Mouse (Mus musculus) limb, embryonic 15.5 days (tissue): ENCODE measurements around the gene Tmem132a. TPM values are rescaled to one million over a fixed set of nuclear protein-coding genes. Genes with fewer than 3 reads are reported as not detected.

Source experiments
- polyA plus RNA-seq: library from polyadenylated mRNA; unstranded; fragments of >200 nt; fragmentation: Nextera tagmentation; extraction: Ambion mirVana; gene quantifications from 2 replicates; pipeline ENCODE4 v1.2.1, GENCODE M21; 2015

The Tmem132a gene
- polyA plus RNA-seq, 1 experiment from 2014 or later: 67.4 TPM

Other genes starting within 250 kb of the Tmem132a start
- 2.8 and 3.1 TPM in 2 replicates for gene Vwce, start 235.7 kb downstream of the Tmem132a start, polyA plus RNA-seq
- not detected in 2 replicates for gene Pga5, start 191.9 kb downstream of the Tmem132a start, polyA plus RNA-seq
- gene Vps37c, start 181.2 kb downstream of the Tmem132a start, polyA plus RNA-seq: 46.0 and 48.6 TPM in 2 replicates
- 0.67 and 1.0 TPM in 2 replicates for gene Cd5, start 130.9 kb downstream of the Tmem132a start, polyA plus RNA-seq
- not detected in 2 replicates for gene Cd6, start 39.9 kb downstream of the Tmem132a start, polyA plus RNA-seq
- gene Slc15a3, start 30.2 kb downstream of the Tmem132a start, polyA plus RNA-seq: 5.0 and 5.1 TPM in 2 replicates
- 138 and 163 TPM in 2 replicates for gene Tmem109, start 12.1 kb upstream of the Tmem132a start, polyA plus RNA-seq
- 35.7 and 40.6 TPM in 2 replicates for gene Prpf19, start 25.3 kb upstream of the Tmem132a start, polyA plus RNA-seq
- gene Zp1, start 50.7 kb upstream of the Tmem132a start, polyA plus RNA-seq: not detected in 2 replicates
- 0.09 TPM in 1 of 2 replicates, not detected in the other for gene Ptgdr2, start 67.2 kb upstream of the Tmem132a start, polyA plus RNA-seq
- gene Ccdc86, start 79.3 kb upstream of the Tmem132a start, polyA plus RNA-seq: 25.4 and 28.7 TPM in 2 replicates
- gene Ms4a10, start 104.7 kb upstream of the Tmem132a start, polyA plus RNA-seq: 0.35 and 0.73 TPM in 2 replicates
- not detected in 2 replicates for gene Ms4a15, start 123.3 kb upstream of the Tmem132a start, polyA plus RNA-seq
- not detected in 2 replicates for gene Ms4a18, start 148.1 kb upstream of the Tmem132a start, polyA plus RNA-seq
- gene Ms4a8a, start 211.2 kb upstream of the Tmem132a start, polyA plus RNA-seq: not detected in 2 replicates